Mouse (Mus musculus) embryonic facial prominence, embryonic 15.5 days (tissue): ENCODE results near the gene Gm42957. TPM values are rescaled to one million over a fixed set of nuclear protein-coding genes. Genes with fewer than 3 reads are reported as not detected.
A peak's percentile ranks its signal among the peaks of the same experiment; 100 is the strongest.

Experiments used
- ATAC-seq: fragments of 200-750 bp; cut with Nextera tagmentation; 2 replicates; pipeline ENCODE4 v1.8.0; 2017; ENCODE audit warnings: low read depth, moderate TSS enrichment; ENCODE audit not compliant: insufficient number of reproducible peaks, low FRiP score, low TSS enrichment
- H3K27ac ChIP-seq: fragments of 300-500 bp; sonication (generic); replicated peaks from 2 replicates; pipeline ENCODE4 v1.5.1; 2015; ENCODE audit warnings: mild to moderate bottlenecking, inconsistent platforms
- H3K27me3 ChIP-seq: fragments of 300-500 bp; sonication (generic); 2 replicates; pipeline ENCODE4 v1.6.1; 2015; ENCODE audit warnings: inconsistent platforms
- H3K36me3 ChIP-seq: fragments of 300-500 bp; sonication (generic); 2 replicates; pipeline ENCODE4 v1.6.1; 2015; ENCODE audit warnings: mild to moderate bottlenecking, inconsistent platforms
- H3K4me1 ChIP-seq: fragments of 300-500 bp; sonication (generic); 2 replicates; pipeline ENCODE4 v1.6.1; 2015; ENCODE audit warnings: inconsistent platforms
- H3K4me2 ChIP-seq: fragments of 300-500 bp; sonication (generic); replicated peaks from 2 replicates; pipeline ENCODE4 v1.6.1; 2015; ENCODE audit warnings: mild to moderate bottlenecking, inconsistent platforms
- H3K4me3 ChIP-seq: fragments of 300-500 bp; sonication (generic); replicated peaks from 2 replicates; pipeline ENCODE4 v1.5.1; 2015; ENCODE audit warnings: mild to moderate bottlenecking, inconsistent platforms
- H3K9ac ChIP-seq: fragments of 300-500 bp; sonication (generic); 2 replicates; pipeline ENCODE4 v1.6.1; 2015; ENCODE audit warnings: inconsistent platforms
- H3K9me3 ChIP-seq: fragments of 300-500 bp; sonication (generic); replicated peaks from 2 replicates; pipeline ENCODE4 v1.6.1; 2016; ENCODE audit warnings: inconsistent platforms
- WGBS: fragments of 180-500 bp; shearing (Covaris S2); methylation state at CpG from one replicate; pipeline ENCODE4 v1.1.7; 2015; 5-methylcytosine and 5-hydroxymethylcytosine counted together
- polyA plus RNA-seq: library from polyadenylated mRNA; unstranded; fragments of >200 nt; fragmentation: Nextera tagmentation; extraction: Ambion mirVana; gene quantifications from 2 replicates; pipeline ENCODE4 v1.2.1, GENCODE M21; 2015

Gm42957 gene
- polyA plus RNA-seq, 1 experiment from 2014 or later: 0.43 TPM

DNA sequence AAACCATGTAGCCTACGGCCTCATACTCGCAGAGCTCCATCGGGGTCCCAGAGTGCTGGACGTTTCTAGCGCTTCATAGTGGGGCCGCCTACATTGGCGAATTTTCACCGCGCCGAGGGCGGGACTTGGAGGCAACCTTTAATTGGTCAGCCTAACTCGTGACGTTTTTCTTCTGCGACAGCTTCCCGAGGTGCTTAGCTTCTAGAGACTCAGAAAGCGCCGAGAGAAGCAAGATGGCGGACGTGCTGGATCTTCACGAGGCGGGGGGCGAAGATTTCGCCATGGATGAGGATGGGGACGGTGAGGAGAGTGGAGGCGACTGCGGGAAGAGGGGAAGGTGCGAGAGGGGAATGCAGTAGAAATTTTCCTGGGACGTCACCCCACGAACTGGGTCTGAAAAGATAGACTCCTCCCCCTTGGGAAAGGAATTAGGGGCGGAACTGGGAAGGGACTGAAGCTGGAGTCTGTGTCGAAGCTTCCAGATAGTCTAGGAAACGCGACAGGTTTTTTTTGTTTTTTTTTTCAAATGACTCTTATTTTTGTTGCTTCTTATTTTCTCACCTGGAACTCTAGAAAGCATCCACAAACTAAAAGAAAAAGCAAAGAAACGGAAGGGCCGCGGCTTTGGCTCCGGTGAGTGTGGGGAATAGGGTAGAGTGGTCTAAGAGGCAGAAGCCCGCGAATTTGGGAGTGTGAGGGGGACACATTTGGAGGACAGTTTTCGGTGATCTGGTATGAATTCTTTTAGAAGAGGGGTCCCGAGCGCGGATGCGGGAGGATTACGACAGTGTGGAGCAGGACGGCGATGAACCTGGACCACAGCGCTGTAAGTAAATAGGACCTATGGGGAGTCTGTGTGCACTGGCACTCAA is 5.3 kb upstream of the Gm42957 start, which contains the start of gene Rbm8a:
Gene Rbm8a, plus strand, starts transcription at position 205 of the 872 bp plus-strand sequence.
- Histone ChIP-seq H3K4me2 (peak within 1 kb of the TSS; percentile 79), H3K27me3 (no peaks in the 10 kb centered on the region), H3K4me1 (peaks cover 26% of the 10 kb centered on the region), H3K9ac (peak within 1 kb of the TSS; percentile 72), H3K36me3 (peaks cover 38% of the 10 kb centered on the region), H3K27ac (peak within 1 kb of the TSS; percentile 88), H3K4me3 (peak within 1 kb of the TSS; percentile 75), H3K9me3 (no peaks in the 10 kb centered on the region)
- under 1% methylated on average over 48 of the region's 48 CpGs for WGBS
- peak; percentile 93 for ATAC-seq

- Histone ChIP-seq H3K4me3 (no peak overlapping the region), H3K27me3 (no peaks in the 10 kb centered on the region), H3K27ac (no peak overlapping the region), H3K4me2 (no peak overlapping the region), H3K4me1 (peaks cover 35% of the 10 kb centered on the region), H3K36me3 (peaks cover 33% of the 10 kb centered on the region), H3K9ac (no peak overlapping the region), H3K9me3 (no peaks in the 10 kb centered on the region)
- no peak for ATAC-seq
Observed at GRCm38 (mm10) chr3:96632058-96632457, 3.2 kb upstream of the Gm42957 start.

DNA sequence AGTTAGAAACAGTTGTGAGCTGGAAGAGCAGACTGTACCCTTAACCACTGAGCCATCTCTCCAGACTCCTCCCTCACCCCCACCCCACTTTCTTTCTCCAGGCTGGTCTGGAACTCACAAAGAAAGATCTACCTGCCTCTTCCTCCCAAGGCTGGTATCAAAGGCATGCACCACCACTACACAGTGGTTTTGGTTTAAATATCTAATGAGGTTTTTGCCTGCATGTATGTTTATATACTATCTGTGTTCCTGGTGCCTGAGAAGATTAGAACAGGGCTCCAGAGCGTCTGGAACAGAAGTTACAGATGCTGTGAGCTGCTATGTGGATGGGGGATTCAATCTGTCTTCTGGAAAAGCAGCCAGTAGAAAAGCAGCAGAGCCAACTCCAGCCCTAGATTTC is 1.3 kb upstream of the Gm42957 start:
- no peak overlapping the region for H3K27ac ChIP-seq
- H3K36me3 ChIP-seq: peaks cover 50% of the 10 kb centered on the region
- no peaks in the 10 kb centered on the region for H3K9me3 ChIP-seq
- H3K4me2 ChIP-seq: no peak overlapping the region
- ATAC-seq: no peak
- H3K27me3 ChIP-seq: no peaks in the 10 kb centered on the region
- 67% methylated on average over 1 of the region's 1 CpGs for WGBS
- no peak overlapping the region for H3K9ac ChIP-seq
- no peak overlapping the region for H3K4me3 ChIP-seq
- peaks cover 29% of the 10 kb centered on the region for H3K4me1 ChIP-seq

DNA sequence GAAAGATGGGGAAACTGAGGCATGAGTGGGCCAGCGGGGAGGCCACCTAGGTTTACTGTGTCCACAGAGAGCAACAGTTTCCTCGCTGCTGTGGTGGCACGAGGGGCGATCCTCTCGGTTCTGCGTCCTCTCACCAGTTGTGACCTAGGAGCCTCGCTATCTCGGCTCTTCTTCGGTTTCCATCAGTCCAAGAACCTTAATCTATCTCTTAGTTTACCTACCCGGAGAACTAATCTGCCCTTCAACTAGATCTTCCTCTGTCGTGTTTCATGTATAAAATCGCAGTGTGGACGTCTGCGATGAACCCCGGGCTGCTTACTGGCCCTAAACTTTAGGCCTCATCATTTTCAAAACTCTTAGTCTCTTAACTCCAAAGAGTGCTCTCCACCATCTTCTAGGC is 632 bp downstream of the Gm42957 start:
- Histone ChIP-seq H3K9ac (peak overlapping the region; percentile 97), H3K36me3 (peaks cover 60% of the 10 kb centered on the region), H3K4me3 (peak overlapping the region; percentile 95), H3K27ac (peak overlapping the region; percentile 90), H3K4me2 (peak overlapping the region; percentile 60), H3K4me1 (peaks cover 20% of the 10 kb centered on the region), H3K9me3 (no peaks in the 10 kb centered on the region), H3K27me3 (no peaks in the 10 kb centered on the region)
- no peak for ATAC-seq
- 11% methylated on average over 15 of the region's 15 CpGs for whole genome bisulfite sequencing

GRCm38 (mm10) chr3:96636448-96636847 is 1.2 kb downstream of the Gm42957 start:
- peaks cover 57% of the 10 kb centered on the region for H3K36me3 ChIP-seq
- peak overlapping the region; percentile 95 for H3K4me3 ChIP-seq
- peak overlapping the region; percentile 60 for H3K4me2 ChIP-seq
- peak overlapping the region; percentile 90; the same call in 1 of the 2 replicates for H3K27ac ChIP-seq
- no peaks in the 10 kb centered on the region for H3K9me3 ChIP-seq
- peaks cover 16% of the 10 kb centered on the region for H3K4me1 ChIP-seq
- peak overlapping the region; percentile 97; the same call in 1 of the 2 replicates for H3K9ac ChIP-seq
- no peaks in the 10 kb centered on the region for H3K27me3 ChIP-seq
- no peak for ATAC-seq
- WGBS: 62% methylated on average over 11 of the region's 11 CpGs

DNA sequence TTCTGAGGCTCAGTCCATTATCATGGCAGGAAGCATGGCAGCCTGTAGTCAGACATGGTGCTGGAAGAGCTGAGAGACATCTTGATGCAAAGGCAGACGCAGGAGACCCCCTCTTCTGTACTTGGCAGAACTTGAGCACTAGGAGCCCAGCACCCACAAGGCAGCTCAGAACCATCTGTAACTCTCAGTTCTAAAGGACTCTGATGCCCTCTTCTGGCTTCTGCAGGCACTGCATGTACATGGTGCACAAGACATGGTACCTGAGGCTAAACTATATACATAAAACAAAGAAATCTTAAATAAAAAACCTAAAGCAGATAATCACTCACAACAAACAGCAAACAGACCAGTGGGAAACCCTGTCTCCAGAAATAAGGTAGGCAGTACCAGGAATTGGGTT is 3.9 kb downstream of the Gm42957 start:
- H3K36me3 ChIP-seq: peaks cover 48% of the 10 kb centered on the region
- H3K4me2 ChIP-seq: no peak overlapping the region
- H3K27ac ChIP-seq: no peak overlapping the region
- H3K9me3 ChIP-seq: no peaks in the 10 kb centered on the region
- peaks cover 16% of the 10 kb centered on the region for H3K4me1 ChIP-seq
- 93% methylated on average over 1 of the region's 1 CpGs for WGBS
- H3K4me3 ChIP-seq: no peak overlapping the region
- H3K9ac ChIP-seq: no peak overlapping the region
- ATAC-seq: no peak
- H3K27me3 ChIP-seq: no peaks in the 10 kb centered on the region

GRCm38 (mm10) chr3:96645018-96645649 is 9.9 kb downstream of the Gm42957 start, which contains the start of gene Itga10:
Gene Itga10 (plus strand): TSS chr3:96645584.
- Histone ChIP-seq H3K9ac (no peak within 1 kb of the TSS), H3K4me2 (no peak within 1 kb of the TSS), H3K27me3 (no peaks in the 10 kb centered on the region), H3K4me1 (no peaks in the 10 kb centered on the region), H3K27ac (peak within 1 kb of the TSS; percentile 3; the same call in 1 of the 2 replicates), H3K36me3 (peaks cover 29% of the 10 kb centered on the region), H3K9me3 (no peaks in the 10 kb centered on the region), H3K4me3 (peak within 1 kb of the TSS; percentile 10; the same call in 1 of the 2 replicates)
- WGBS: 59% methylated on average over 7 of the region's 7 CpGs
- ATAC-seq: peak; percentile 81

DNA sequence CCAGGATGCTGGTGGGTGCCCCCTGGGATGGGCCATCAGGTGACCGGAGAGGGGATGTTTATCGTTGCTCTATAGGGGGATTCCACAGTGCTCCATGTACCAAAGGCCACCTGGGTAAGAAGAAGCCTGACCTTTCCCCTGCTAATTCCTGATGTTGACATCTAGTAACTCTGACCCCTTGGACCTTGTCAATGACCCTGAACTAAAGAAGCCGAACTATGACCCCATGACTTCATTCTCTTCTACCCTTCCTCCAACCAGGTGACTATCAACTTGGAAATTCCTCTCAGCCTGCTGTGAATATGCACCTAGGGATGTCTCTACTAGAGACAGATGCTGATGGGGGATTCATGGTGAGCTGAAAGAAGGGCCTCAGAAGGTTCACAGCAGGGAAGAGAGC is 12.1 kb downstream of the Gm42957 start:
- H3K27me3 ChIP-seq: no peaks in the 10 kb centered on the region
- no peak for ATAC-seq
- H3K36me3 ChIP-seq: peaks cover 18% of the 10 kb centered on the region
- 82% methylated on average over 3 of the region's 3 CpGs for WGBS
- H3K9me3 ChIP-seq: no peaks in the 10 kb centered on the region
- H3K4me1 ChIP-seq: no peaks in the 10 kb centered on the region
- no peak overlapping the region for H3K9ac ChIP-seq
- H3K4me2 ChIP-seq: no peak overlapping the region
- no peak overlapping the region for H3K27ac ChIP-seq
- H3K4me3 ChIP-seq: no peak overlapping the region

DNA sequence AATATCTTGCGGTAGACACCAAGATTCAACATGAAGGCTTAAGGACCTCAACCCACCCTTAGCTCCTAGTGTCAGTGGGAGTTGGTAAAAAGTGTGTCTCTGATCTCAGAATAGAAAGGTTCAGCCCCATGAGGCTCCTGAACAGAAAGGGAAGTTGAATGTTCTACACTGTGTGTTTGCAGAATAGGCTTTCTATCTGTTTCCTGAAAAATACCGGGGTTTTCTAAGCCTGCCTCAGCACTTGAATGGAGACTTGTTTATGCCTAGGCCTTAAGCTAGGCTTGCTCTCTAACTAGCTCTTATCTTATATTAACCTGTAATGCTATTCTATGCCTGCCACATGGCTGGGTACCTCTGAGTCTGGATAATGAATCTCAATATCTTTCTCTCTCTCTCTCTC is 25.6 kb downstream of the Gm42957 start:
- Histone ChIP-seq H3K4me3 (no peak overlapping the region), H3K27ac (no peak overlapping the region), H3K9me3 (no peaks in the 10 kb centered on the region), H3K4me2 (no peak overlapping the region), H3K36me3 (peaks cover 7% of the 10 kb centered on the region; the same call in 1 of the 2 replicates), H3K4me1 (peaks cover 21% of the 10 kb centered on the region), H3K9ac (no peak overlapping the region), H3K27me3 (no peaks in the 10 kb centered on the region)
- no peak for ATAC-seq
- 84% methylated on average over 2 of the region's 2 CpGs for WGBS

DNA sequence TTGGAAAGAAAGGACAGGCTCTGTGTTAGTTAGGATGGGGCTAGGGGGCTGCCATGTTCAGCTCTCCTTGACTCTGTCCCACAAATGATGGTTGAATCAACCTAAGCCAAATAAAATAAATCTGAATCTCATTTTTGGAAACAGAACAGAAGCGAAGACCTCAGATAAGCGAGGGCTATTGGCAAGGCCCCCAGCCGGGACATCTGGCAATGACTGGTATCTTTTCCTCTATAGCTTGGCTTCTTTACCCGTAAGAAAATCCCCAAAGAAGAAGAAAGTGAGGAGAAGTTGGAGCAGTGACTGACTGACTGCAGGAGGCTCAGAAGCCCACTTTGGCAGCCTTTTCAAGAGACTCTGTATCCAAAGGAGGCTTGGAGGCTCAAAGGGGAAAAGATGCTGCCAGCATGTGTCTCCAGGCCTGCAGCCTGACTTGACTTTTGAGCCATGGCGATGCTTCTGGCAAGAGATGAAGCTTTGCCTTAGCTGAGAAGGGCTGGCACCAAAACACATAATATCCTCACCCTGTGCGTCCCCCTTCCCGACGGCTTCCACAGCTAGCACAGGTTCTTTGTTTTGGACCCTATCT is 27.6 kb downstream of the Gm42957 start:
- no peak for ATAC-seq
- peak overlapping the region; percentile 24 for H3K4me3 ChIP-seq
- H3K27ac ChIP-seq: peak overlapping the region; percentile 87
- 32% methylated on average over 8 of the region's 8 CpGs for WGBS
- peaks cover 21% of the 10 kb centered on the region for H3K4me1 ChIP-seq
- no peaks in the 10 kb centered on the region for H3K9me3 ChIP-seq
- H3K9ac ChIP-seq: no peak overlapping the region
- H3K36me3 ChIP-seq: no peaks in the 10 kb centered on the region
- H3K4me2 ChIP-seq: peak overlapping the region; percentile 47
- no peaks in the 10 kb centered on the region for H3K27me3 ChIP-seq
